Mouse (Mus musculus) spleen, adult 2 months (tissue): ENCODE results near the gene Runx2.

Experiments
- CTCF ChIP-seq: fragments of 200-500 bp; IDR thresholded peaks from 2 replicates; pipeline ENCODE4 v1.5.1; 2011; ENCODE audit warnings: mild to moderate bottlenecking, inconsistent platforms; ENCODE audit not compliant: insufficient read depth, insufficient read length, insufficient replicate concordance; ENCODE audit errors: extremely low read depth
- POLR2A ChIP-seq: fragments of 200-500 bp; IDR thresholded peaks from 2 replicates; pipeline ENCODE4 v1.6.1; 2011; ENCODE audit warnings: low read depth, low read length, inconsistent platforms

DNA sequence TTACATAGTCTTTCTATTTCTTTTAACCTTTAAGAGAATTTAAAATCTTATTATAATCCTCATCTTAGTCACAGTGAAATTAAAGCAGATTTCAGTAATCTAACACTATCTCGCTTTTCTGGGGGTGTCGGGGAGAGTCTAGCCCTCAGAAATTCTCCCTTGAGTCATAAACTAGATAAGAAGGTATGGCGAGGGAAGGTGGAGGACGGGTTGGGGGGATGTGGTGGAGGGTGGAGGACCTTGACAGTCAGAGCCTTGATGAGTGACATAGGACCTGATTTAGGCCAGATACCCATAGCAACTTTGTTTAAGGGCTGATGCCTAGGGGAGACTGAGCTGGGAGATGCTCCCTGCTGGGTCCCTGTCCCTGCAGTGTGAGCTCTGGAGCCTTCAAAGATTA is 205.7 kb downstream of the Runx2 start:
- TF ChIP-seq CTCF (no peak), POLR2A (no peak)
